Mouse (Mus musculus) kidney, postnatal 25 days (tissue): ENCODE measurements around the gene Kalrn.

ENCODE experiments used
- DNase-seq, 2 experiments: peaks; one replicate each; pipeline ENCODE4 v3.0.0; 2021; ENCODE audit warnings: mixed read lengths in 2 of 2

Kalrn gene

GRCm38 (mm10) chr16:34573151-34573802 lies at the start of gene Kalrn:
TSS of gene Kalrn (minus strand) at chr16:34573532.
- DNase-seq, result peak; percentile 89 to 93

- DNase-seq, result no peak
These were observed 40.7 kb upstream of the Kalrn start for GRCm38 (mm10) chr16:34614021-34614420.

DNA sequence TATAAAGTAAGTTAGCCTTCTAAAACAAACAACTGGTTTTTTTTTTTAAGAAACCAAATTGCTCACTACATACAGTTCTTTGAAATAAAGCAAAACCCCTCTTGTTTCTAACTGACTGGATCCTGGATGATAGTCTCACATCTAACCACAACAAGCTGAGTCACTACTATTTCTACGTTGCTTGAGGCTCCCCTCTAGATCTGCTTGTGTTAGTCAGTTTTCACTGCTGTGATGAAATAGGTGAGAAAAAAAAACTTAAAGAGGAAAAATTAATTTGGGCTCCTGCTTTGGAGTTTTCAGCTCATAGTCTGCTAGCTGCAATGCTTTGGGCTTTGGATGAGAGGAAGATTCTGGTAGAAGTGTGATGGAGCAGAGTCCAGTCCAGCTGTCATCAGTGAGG lies 36.8 kb upstream of the Kalrn start:
- DNase-seq, result no peak

DNA sequence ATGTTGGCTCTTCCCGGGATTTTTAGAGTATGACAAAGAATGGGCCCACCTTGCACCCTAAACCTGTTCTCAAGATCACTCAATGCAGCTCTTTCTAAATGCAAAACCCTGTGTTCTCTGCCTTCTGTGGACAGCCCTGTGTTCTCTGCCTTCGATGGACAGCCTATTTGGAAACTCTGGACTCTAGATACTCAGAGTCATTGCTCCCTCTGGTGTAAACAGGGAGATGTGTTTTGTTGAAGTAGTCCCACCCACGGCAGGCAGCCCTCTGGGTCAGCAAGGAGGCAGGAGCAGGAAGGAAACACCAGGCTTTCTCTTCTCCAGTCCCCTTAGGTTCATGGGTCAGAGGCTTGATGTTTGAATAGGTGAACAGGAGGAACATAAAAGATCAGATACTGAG lies 32.3 kb upstream of the Kalrn start:
- peak; percentile 48 to 50 for DNase-seq

DNA sequence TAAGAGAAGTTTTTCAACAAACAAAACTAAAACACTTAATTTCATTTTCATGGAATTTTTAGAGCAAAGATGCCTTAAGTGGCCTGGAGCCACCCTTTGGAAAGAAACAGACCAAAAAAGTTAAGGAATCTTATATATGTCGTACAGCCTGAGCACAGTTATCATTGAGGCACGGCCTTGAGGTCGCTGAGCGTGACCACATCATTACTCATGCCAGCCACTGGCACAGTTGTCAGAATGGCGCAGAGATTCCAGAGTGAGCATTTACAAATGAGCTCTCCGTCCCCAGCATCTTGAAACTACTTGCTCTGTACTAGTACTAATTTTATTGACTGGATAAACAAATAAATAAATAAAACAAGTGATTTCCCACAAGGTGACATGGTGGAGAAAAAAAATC lies 30.5 kb upstream of the Kalrn start:
- DNase-seq, result no peak

DNA sequence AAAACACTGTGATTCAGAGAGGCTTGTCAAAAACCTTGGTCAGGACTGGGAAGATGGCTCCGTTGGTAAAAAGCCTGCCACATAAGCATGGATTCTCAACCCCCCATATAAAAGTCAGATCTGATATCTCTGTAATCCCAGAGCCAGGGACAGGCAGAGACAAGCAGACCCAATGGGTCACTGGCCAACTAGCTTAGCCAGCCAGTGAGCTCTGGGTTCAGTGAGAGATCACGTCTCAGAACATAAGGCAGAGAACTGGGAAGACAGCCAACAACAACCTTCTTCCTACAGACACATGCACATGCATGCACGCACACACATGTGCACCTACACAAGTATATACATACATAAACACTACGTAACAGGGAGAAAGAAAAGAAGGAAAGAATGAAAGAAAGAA lies 29.7 kb upstream of the Kalrn start:
- no peak for DNase-seq

DNA sequence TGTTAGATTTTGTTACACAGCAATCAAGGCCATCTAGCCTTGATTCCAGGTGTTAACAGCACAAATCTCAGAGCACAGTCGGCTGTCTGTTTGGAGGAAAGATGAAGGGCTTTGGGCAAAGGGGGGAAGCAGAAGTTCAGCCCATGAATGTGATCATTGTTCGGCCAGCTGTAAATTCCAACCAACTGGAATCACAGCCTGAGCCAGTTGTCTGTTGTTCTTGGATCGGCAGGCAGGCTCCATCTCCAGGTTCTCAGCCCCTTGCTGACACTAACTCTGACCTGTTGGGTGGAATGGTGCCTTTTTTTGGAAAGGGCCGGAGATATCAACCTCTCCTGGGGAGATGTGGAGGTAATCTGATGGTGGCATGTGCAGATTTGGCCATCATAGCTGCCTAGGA lies 28.6 kb upstream of the Kalrn start:
- DNase-seq, result no peak

- DNase-seq, result no peak
These were observed 22.0 kb upstream of the Kalrn start for GRCm38 (mm10) chr16:34595294-34595693.

DNA sequence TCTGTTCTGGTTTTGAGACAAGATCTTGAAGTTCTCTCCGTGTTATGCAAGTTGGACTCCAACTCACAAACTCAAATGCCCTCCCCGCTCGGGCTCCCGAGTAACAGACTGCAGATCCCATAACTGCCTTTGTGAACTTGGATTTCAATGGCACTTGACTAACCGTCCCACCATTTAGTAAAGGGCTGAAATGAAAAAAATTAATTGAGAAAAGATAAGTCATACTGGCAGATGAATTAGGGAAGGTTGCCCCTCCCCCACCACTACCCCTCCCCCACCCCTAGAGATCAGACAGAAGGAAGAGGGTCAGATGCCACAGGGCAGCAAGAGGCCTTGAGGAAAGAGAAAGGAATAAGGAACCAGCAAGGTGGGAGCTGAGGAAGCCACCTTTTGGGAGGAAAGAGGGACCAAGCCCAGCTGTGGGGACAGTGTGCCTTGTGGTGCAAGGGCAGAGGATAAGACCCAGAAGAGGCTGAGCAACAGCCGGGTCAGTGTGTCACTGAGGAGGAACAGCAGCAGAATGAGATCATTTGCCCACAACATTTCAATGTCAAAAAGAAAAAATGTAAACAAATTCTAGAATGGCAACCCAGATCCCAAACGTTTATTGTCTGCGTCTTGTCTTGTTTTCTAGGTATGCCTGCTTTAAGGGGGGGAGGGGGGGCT lies 21.4 kb upstream of the Kalrn start:
- no peak for DNase-seq

DNA sequence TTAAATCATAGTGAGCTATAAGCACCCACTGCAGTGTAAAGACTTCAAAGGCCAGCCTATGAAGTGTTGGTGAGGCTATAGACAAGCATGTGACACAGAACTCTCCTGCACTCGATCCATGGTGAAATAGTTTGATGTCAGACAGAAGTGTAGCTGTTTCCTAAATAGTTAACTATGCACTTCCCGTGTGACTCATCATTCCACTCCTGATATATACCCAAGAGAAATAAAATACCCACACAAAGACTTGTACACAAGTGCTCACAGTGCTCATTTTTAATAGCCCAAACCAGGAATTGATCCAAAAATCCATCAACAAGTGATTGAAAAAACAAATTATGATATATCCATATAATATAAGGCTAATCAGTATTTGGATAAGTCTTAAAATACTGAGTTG lies 19.4 kb upstream of the Kalrn start:
- no peak for DNase-seq

DNA sequence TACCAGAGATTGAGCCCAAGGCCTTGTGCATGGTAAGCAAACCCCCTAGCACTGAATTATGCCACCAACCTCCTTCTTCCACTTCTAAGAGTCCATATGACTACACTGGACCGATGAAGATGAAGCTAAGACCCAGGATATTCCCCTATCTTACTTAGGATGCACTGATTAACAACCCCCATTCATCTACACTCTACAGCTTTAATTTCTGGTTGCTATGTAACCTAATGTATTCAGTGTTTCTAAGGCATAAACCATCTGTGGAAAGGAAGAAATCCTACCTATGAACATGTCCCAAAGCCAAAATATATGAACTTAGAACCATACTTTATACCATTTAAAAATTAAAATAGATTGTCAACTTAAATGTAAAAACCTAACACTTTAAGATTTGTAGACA lies 18.6 kb upstream of the Kalrn start:
- DNase-seq, result no peak

DNA sequence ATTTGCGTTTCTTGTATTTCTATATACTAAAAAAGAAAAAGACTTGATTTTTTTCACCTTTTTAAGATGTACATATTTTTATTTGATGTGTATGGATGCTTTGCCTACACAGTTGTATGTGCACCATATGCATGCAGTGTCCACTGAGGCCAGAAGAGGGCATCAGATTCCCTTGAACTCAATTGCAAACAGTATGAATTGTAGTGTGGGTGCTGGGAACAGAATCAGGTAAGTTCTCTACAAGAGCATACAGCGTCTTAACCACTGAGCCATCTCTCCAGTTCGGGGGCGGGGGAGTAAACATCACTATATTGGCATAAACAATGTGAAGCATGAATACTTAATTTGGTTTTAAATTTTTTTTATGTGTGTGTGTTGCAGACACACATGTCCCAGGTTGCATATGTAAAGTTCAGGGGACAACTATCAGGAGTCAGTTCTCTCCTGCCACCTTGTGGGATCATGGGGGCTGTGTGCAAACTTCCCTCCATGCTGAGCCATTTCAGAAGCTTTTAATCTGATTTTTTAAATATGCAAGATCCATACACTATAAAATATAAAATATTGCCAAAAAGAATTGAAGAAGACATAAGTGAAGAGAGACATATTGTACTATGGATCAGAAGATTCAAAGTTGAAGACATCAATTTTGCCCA lies 6.5 kb upstream of the Kalrn start:
- no peak for DNase-seq

GRCm38 (mm10) chr16:34573856-34574491 lies 642 bp upstream of the Kalrn start:
- DNase-seq, result peak; percentile 14 to 61

- peak; percentile 56 to 77 for DNase-seq
These were observed 754 bp downstream of the Kalrn start for GRCm38 (mm10) chr16:34572406-34573150.

- DNase-seq, result peak in 1 of 2 experiments; percentile 4
These were observed 1.4 kb downstream of the Kalrn start for GRCm38 (mm10) chr16:34571931-34572405.

DNA sequence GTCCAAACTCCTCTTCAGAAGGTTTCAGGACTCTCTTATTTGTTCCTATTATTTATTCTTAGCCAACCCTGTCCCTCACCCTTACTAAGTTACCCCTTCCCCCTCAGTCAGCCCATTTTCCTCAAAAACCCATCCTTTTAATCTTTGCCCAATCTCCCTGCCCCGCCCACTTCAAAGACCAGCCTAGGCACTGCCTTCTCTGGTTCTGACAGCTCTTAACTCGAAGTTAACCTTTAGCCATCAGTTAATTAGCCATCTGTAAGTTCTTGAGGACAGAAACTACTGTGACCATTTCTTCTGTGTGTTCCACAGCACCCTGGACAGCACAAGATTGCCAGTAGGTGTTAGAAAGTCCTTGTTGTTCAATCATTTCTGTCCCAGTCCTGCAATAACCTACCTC lies 3.4 kb downstream of the Kalrn start:
- peak; percentile 38 to 58 for DNase-seq

GRCm38 (mm10) chr16:34568831-34569230 lies 4.5 kb downstream of the Kalrn start:
- DNase-seq, result no peak

DNA sequence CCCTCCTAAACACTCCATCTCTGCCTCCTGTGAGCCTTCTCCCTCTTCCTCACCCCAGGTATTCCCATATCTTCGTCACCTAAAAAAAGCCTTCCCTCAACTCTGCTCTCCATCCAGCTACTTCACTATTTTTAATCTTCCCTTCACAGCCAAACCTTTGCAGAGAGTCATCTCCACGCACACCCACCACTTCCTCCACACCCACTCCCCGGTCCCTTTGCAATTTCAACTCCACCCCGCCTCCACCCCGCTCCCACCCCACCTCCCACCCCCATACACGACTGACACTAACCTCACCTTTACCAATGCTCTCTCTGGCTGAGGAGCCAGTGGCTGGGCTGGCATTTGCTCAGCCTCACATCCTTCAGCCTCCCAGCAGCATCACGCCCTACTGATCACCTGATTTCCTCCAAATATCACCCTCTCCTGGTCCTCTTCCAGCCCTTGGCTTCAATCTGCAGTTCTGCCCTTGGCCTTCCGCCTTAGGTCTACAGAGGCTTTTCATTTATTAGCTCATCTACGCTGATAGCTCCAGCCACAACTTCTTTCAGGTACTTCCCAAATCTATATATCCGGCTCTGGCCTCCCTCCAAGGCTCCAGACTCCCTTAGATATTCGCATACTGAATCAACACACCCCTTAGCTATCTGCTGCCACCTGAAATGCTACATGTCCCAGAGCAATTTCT lies 9.6 kb downstream of the Kalrn start:
- DNase-seq, result no peak

DNA sequence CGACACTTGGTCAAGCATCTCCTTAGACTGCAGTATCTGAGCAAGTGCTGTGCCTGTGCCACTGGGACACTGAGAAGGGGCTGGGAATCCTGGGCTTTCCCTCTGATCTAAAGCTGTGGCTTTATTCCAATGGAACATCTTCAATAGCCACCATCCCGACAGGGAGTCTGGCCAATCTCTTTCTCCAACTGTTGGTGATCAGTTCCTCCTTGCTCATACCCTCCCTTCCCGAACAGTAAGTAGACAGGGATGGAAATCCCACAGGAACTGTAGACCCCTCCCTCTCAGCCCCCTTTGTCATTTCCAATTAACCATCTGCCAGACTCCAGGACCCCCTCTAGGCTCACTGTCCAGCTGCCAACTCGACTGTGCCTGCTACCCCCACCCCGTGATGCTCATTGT lies 11.6 kb downstream of the Kalrn start:
- DNase-seq, result no peak

DNA sequence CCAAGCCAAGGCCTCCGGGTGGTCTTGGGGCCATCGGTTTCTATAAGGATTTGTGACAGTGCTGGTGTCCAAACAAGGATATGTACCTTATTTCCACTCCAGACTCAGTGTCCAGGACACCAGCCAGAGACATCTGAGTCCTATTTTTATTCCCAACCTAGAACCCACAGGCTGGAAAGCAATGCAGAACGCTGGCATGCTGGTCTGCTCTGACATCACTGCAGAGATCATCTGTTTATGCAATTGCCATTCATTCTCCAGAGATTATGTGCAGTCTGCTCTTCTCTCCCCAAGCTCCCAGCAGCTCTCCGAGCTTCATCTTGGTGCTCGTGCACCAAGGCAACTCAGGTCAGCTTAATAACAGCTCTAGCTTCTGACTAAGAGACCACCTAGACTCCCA lies 12.5 kb downstream of the Kalrn start:
- DNase-seq, result no peak

DNA sequence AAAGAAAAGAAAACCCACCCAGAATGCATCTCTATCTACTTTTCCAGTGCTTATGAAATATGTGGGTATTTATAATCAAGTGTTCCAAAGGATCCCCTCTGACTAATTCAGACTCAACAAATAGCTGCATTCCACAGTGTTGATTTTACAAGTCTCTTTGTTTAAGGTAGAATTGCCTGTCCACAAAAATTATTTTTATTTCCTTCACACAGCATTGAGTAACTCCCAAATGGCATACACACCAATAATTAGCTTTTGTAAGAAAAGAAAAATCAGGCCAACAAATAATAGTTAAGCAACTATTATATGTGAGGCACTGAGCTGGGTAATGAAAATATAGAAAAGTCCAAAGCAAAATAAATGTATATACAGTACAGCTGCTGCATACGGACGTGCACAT lies 12.9 kb downstream of the Kalrn start:
- no peak for DNase-seq

DNA sequence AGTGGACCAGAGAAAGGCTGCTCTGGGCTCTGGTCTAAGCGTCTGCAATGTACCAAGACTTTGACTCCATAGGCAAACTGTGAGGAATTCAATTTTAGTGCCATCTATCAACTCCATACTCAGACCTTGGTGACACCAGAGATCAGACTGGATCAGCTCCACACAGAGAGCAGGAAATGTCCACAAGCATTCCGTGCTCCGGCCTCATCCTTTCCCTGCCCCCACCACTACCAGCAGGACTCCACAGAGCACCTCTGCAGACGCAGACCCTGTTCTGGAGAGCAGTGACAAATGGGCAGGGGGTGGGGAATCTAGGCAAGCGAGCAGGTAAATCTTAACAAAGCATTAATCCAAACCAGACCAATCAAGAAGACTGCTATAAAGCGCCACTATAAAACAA lies 15.4 kb downstream of the Kalrn start:
- DNase-seq, result no peak
